Mouse (Mus musculus) macrophage (primary cell): ENCODE results near the gene Suco. TPM values are rescaled to one million over a fixed set of nuclear protein-coding genes. Genes with fewer than 3 reads are reported as not detected.

Experiments
- H3K27ac ChIP-seq: fragments of 350-480 bp; formaldehyde crosslinking; 2 replicates; pipeline ENCODE4 v1.9.0; 2021
- H3K36me3 ChIP-seq: fragments of 350-480 bp; formaldehyde crosslinking; 2 replicates; pipeline ENCODE4 v1.9.0; 2021; ENCODE audit errors: inconsistent target
- H3K4me3 ChIP-seq: fragments of 350-480 bp; formaldehyde crosslinking; 2 replicates; pipeline ENCODE4 v1.9.0; 2021; ENCODE audit errors: inconsistent target
- H3K79me2 ChIP-seq: fragments of 350-480 bp; formaldehyde crosslinking; 2 replicates; pipeline ENCODE4 v1.9.0; 2021; ENCODE audit errors: inconsistent target
- WGBS: methylation state at CpG from one replicate; pipeline ENCODE4 v1.1.7; 2026; ENCODE audit warnings: inconsistent platforms; ENCODE audit not compliant: missing documents; 5-methylcytosine and 5-hydroxymethylcytosine counted together
- polyA plus RNA-seq: library from polyadenylated mRNA; stranded (reverse); fragments of 250-400 nt; gene quantifications from 3 replicates; pipeline ENCODE4 v1.2.4, GENCODE M21; 2018; ENCODE audit warnings: inconsistent platforms

Suco gene
- polyA plus RNA-seq, 1 experiment from 2014 or later = 10.4 TPM

- H3K36me3 ChIP-seq = no peaks in the 10 kb centered on the region
- no peak overlapping the region for H3K27ac ChIP-seq
- H3K4me3 ChIP-seq = no peak overlapping the region
- whole genome bisulfite sequencing = 31% methylated on average over 2 of the region's 2 CpGs
- peaks cover 79% of the 10 kb centered on the region for H3K79me2 ChIP-seq
Observed at GRCm38 (mm10) chr1:161863742-161864141, 12.7 kb downstream of the Suco start.

GRCm38 (mm10) chr1:161859248-161859647 is 17.2 kb downstream of the Suco start:
- no peak overlapping the region for H3K27ac ChIP-seq
- peaks cover 34% of the 10 kb centered on the region for H3K79me2 ChIP-seq
- H3K4me3 ChIP-seq = no peak overlapping the region
- 96% methylated on average over 2 of the region's 2 CpGs for WGBS
- H3K36me3 ChIP-seq = no peaks in the 10 kb centered on the region

GRCm38 (mm10) chr1:161826677-161827076 is 49.8 kb downstream of the Suco start:
- Histone ChIP-seq H3K27ac (no peak overlapping the region), H3K36me3 (peaks cover 38% of the 10 kb centered on the region), H3K79me2 (no peaks in the 10 kb centered on the region), H3K4me3 (no peak overlapping the region)
- 100% methylated on average over 2 of the region's 2 CpGs for WGBS

- 87% methylated on average over 5 of the region's 5 CpGs for WGBS
- H3K27ac ChIP-seq = no peak overlapping the region
- no peak overlapping the region for H3K4me3 ChIP-seq
- H3K79me2 ChIP-seq = no peaks in the 10 kb centered on the region
- no peaks in the 10 kb centered on the region for H3K36me3 ChIP-seq
Observed at GRCm38 (mm10) chr1:161809428-161809827, 67.1 kb downstream of the Suco start.

- H3K79me2 ChIP-seq = no peaks in the 10 kb centered on the region
- no peaks in the 10 kb centered on the region for H3K36me3 ChIP-seq
- WGBS = 10% methylated on average over 6 of the region's 6 CpGs
- no peak overlapping the region for H3K27ac ChIP-seq
- H3K4me3 ChIP-seq = no peak overlapping the region
Observed at GRCm38 (mm10) chr1:161808980-161809379, 67.5 kb downstream of the Suco start.

- Histone ChIP-seq H3K79me2 (no peaks in the 10 kb centered on the region), H3K4me3 (no peak overlapping the region), H3K27ac (no peak overlapping the region), H3K36me3 (no peaks in the 10 kb centered on the region)
- 41% methylated on average over 8 of the region's 8 CpGs for WGBS
Observed at GRCm38 (mm10) chr1:161804541-161804971, 71.9 kb downstream of the Suco start.

- 75% methylated on average over 2 of the region's 2 CpGs for WGBS
- H3K36me3 ChIP-seq = no peaks in the 10 kb centered on the region
Observed at GRCm38 (mm10) chr1:161801321-161801720, 75.2 kb downstream of the Suco start.

GRCm38 (mm10) chr1:161800256-161800655 is 76.2 kb downstream of the Suco start:
- Histone ChIP-seq H3K79me2 (no peaks in the 10 kb centered on the region), H3K36me3 (no peaks in the 10 kb centered on the region), H3K27ac (no peak overlapping the region), H3K4me3 (no peak overlapping the region)

More at GRCm38 (mm10) chr1:161801321-161801720, 75.2 kb downstream of the Suco start:
- Histone ChIP-seq H3K4me3 (no peak overlapping the region), H3K27ac (no peak overlapping the region), H3K79me2 (no peaks in the 10 kb centered on the region)

GRCm38 (mm10) chr1:161799791-161800190 is 76.7 kb downstream of the Suco start:
- Histone ChIP-seq H3K4me3 (no peak overlapping the region), H3K27ac (no peak overlapping the region), H3K79me2 (no peaks in the 10 kb centered on the region), H3K36me3 (no peaks in the 10 kb centered on the region)

GRCm38 (mm10) chr1:161798866-161799265 is 77.6 kb downstream of the Suco start:
- H3K36me3 ChIP-seq = no peaks in the 10 kb centered on the region
- H3K79me2 ChIP-seq = no peaks in the 10 kb centered on the region
- H3K4me3 ChIP-seq = no peak overlapping the region
- no peak overlapping the region for H3K27ac ChIP-seq
- whole genome bisulfite sequencing = 36% methylated on average over 3 of the region's 3 CpGs

- Histone ChIP-seq H3K79me2 (no peaks in the 10 kb centered on the region), H3K27ac (no peak overlapping the region), H3K36me3 (no peaks in the 10 kb centered on the region), H3K4me3 (no peak overlapping the region)
- WGBS = 30% methylated on average over 10 of the region's 10 CpGs
Observed at GRCm38 (mm10) chr1:161794447-161795211, 81.9 kb downstream of the Suco start.

GRCm38 (mm10) chr1:161793321-161793720 is 83.2 kb downstream of the Suco start:
- Histone ChIP-seq H3K4me3 (no peak overlapping the region), H3K27ac (no peak overlapping the region), H3K79me2 (no peaks in the 10 kb centered on the region), H3K36me3 (no peaks in the 10 kb centered on the region)
- WGBS = 10% methylated on average over 3 of the region's 3 CpGs

GRCm38 (mm10) chr1:161792687-161792969 is 83.9 kb downstream of the Suco start:
- no peaks in the 10 kb centered on the region for H3K79me2 ChIP-seq
- H3K27ac ChIP-seq = no peak overlapping the region
- WGBS = 99% methylated on average over 4 of the region's 4 CpGs
- no peaks in the 10 kb centered on the region for H3K36me3 ChIP-seq
- no peak overlapping the region for H3K4me3 ChIP-seq

GRCm38 (mm10) chr1:161791854-161792686 is 84.4 kb downstream of the Suco start:
- no peak overlapping the region for H3K27ac ChIP-seq
- no peaks in the 10 kb centered on the region for H3K36me3 ChIP-seq
- no peak overlapping the region for H3K4me3 ChIP-seq
- 77% methylated on average over 8 of the region's 8 CpGs for WGBS
- no peaks in the 10 kb centered on the region for H3K79me2 ChIP-seq

GRCm38 (mm10) chr1:161788339-161788738 is 88.1 kb downstream of the Suco start, which contains the start of gene Fasl:
Gene Fasl, minus strand, starts transcription at chr1:161788495.
- Histone ChIP-seq H3K27ac (no peak within 1 kb of the TSS), H3K79me2 (no peaks in the 10 kb centered on the region), H3K36me3 (no peaks in the 10 kb centered on the region), H3K4me3 (no peak within 1 kb of the TSS)
- WGBS = 91% methylated on average over 9 of the region's 9 CpGs
